Mouse (Mus musculus) hindbrain, postnatal 0 days (tissue): ENCODE measurements at regions not wholly inside any gene's neighbourhood (a gene's known extent, or its start where the extent isn't known, plus 50 kb on each side); places are given as distances from the start of the nearest gene placed in this dataset.

ENCODE experiments used
- ATAC-seq: fragments of 200-750 bp; cut with Nextera tagmentation; 2 replicates; pipeline ENCODE4 v1.8.0; 2017; ENCODE audit warnings: mild to moderate bottlenecking, moderate TSS enrichment, moderate library complexity
- DNase-seq: peaks from one replicate; pipeline ENCODE4 v3.0.0-alpha.2; 2015; ENCODE audit warnings: low spot score
- H3K27ac ChIP-seq: fragments of 300-500 bp; sonication (generic); 2 replicates; pipeline ENCODE4 v1.5.1; 2014; ENCODE audit warnings: mild to moderate bottlenecking
- H3K27me3 ChIP-seq: fragments of 300-500 bp; sonication (generic); 2 replicates; pipeline ENCODE4 v1.6.1; 2014; ENCODE audit warnings: low read length, mixed read lengths; ENCODE audit not compliant: insufficient read depth
- H3K36me3 ChIP-seq: fragments of 300-500 bp; sonication (generic); 2 replicates; pipeline ENCODE4 v1.6.1; 2014; ENCODE audit warnings: low read length, mixed read lengths; ENCODE audit not compliant: insufficient read depth
- H3K4me1 ChIP-seq: fragments of 300-500 bp; sonication (generic); 2 replicates; pipeline ENCODE4 v1.6.1; 2014; ENCODE audit warnings: antibody characterized with exemption, low read length, mixed read lengths; ENCODE audit not compliant: insufficient read depth
- H3K4me2 ChIP-seq: fragments of 300-500 bp; sonication (generic); 2 replicates; pipeline ENCODE4 v1.6.1; 2014; ENCODE audit warnings: low read depth, mild to moderate bottlenecking, low read length, moderate library complexity, mixed read lengths
- H3K4me3 ChIP-seq: fragments of 300-500 bp; sonication (generic); 2 replicates; pipeline ENCODE4 v1.5.1; 2014; ENCODE audit warnings: low read length
- H3K9ac ChIP-seq: fragments of 300-500 bp; sonication (generic); replicated peaks from 2 replicates; pipeline ENCODE4 v1.6.1; 2014; ENCODE audit warnings: mild to moderate bottlenecking, low read length, moderate library complexity, mixed read lengths
- H3K9me3 ChIP-seq: fragments of 300-500 bp; sonication (generic); 2 replicates; pipeline ENCODE4 v1.6.1; 2016; ENCODE audit warnings: low read length, mixed read lengths
- CTCF ChIP-seq: IDR thresholded peaks from 2 replicates; pipeline ENCODE4 v1.5.1; 2016; ENCODE audit warnings: antibody characterized with exemption, control low read depth, low read depth
- WGBS: fragments of 180-500 bp; shearing (Covaris S2); extraction: QIAGEN DNeasy Blood & Tissue Kit; methylation state at CpG from one replicate; pipeline ENCODE4 v1.1.7; 2014; 5-methylcytosine and 5-hydroxymethylcytosine counted together

DNA sequence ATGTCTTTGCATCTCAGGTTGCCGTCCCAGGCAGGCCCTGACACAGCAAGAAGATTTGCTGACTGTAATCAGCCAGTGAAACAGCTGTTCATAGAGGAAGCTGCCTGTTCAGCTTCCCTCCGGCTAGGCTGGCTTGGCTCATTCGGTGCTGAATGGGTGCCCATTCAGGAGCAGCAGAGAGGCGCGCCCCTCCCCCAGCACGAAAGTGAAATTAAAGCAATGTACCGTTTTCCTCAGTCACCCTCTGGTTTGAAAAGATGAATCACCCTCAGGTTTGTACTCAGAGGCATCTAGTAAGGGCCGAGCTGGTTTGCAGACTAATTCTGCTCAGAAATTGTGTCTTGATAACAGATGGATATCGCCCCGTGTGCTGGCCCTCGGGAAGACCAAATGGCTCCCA lies 251.7 kb downstream of the Hhipl2 start:
- H3K27ac ChIP-seq: no peak overlapping the region
- 0 out of 2 replicates have a peak overlapping the region, but pooled peaks have one; percentile 10 for H3K4me2 ChIP-seq
- peaks cover 9% of the 10 kb centered on the region; the same call in 1 of the 2 replicates for H3K4me1 ChIP-seq
- H3K36me3 ChIP-seq: no peaks in the 10 kb centered on the region
- no peak for TF ChIP-seq CTCF
- no peak overlapping the region for H3K9ac ChIP-seq
- WGBS: 49% methylated on average over 11 of the region's 11 CpGs
- DNase-seq (peak; percentile 52), ATAC-seq (peak; percentile 70; the same call in 1 of the 2 replicates)
- H3K27me3 ChIP-seq: no peaks in the 10 kb centered on the region
- H3K9me3 ChIP-seq: no peaks in the 10 kb centered on the region
- no peak overlapping the region for H3K4me3 ChIP-seq

DNA sequence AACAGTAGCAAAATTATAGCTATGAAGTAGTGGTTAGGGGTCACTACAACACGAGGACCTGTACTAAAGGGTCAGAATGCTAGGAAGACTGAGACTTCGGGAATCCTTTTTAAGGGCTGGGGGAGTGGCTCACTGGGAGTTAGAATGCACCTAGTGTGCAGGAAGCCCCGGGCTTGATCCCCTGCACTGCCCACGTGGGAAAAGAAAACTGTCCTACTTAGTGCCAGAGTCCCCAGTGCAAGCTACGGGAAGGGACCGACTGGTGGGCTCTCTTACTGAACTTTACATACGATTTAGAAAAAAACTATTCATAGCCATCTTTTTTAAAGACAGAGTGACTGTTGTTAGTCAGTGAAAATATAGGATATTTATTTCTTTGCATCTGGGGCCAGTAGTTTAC lies 252.5 kb downstream of the Hhipl2 start:
- Histone ChIP-seq H3K27me3 (no peaks in the 10 kb centered on the region), H3K9me3 (no peaks in the 10 kb centered on the region), H3K4me1 (peaks cover 9% of the 10 kb centered on the region; the same call in 1 of the 2 replicates), H3K27ac (no peak overlapping the region), H3K9ac (no peak overlapping the region), H3K4me3 (no peak overlapping the region), H3K4me2 (no peak overlapping the region), H3K36me3 (no peaks in the 10 kb centered on the region)
- 76% methylated on average over 7 of the region's 7 CpGs for WGBS
- no peak for TF ChIP-seq CTCF
- DNase-seq (no peak), ATAC-seq (no peak)

DNA sequence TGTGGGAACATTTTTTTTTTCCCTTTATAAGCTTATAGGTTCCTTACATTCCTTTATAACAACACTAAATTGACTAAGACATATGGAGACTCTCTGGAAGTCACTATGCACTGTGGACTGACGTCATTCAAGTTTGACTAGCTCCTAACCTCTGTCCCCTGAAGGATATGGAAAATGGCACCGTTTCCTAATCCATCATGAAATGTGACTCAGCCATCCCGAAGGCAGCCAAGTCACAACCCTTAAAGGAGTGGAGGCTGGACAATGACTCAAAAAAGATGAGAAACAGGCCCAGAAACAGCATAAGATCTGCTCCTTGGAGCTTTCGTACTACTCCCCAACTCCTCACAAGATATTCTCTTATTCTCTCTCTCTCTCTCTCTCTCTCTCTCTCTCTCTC lies 253.5 kb downstream of the Hhipl2 start:
- no peaks in the 10 kb centered on the region for H3K36me3 ChIP-seq
- H3K27me3 ChIP-seq: no peaks in the 10 kb centered on the region

DNA sequence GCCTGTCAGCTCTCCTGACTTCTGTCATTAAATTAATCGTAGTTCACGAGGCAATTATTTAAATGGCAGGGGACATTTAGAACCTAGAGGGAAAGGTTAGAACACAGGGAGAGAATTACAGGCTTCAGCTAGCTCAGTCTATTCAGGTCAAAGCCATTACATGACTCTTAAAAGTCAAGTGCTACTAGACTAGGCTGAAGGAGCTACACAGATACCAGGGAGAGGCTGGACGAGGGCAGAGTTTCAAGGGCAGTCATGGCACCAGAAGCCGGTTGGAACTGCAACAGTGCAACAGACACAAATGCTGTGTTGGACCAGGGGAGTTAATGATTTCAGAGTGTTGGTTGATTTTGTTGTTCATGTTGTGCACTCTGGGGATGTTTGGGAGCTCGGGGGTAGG lies 254.5 kb downstream of the Hhipl2 start:
- Histone ChIP-seq H3K27ac (no peak overlapping the region), H3K4me2 (no peak overlapping the region), H3K9me3 (no peaks in the 10 kb centered on the region), H3K9ac (no peak overlapping the region), H3K4me1 (peaks cover 9% of the 10 kb centered on the region; the same call in 1 of the 2 replicates), H3K27me3 (no peaks in the 10 kb centered on the region), H3K4me3 (no peak overlapping the region), H3K36me3 (no peaks in the 10 kb centered on the region)
- no peak for ATAC-seq
- TF ChIP-seq CTCF: no peak
- WGBS: 89% methylated on average over 5 of the region's 5 CpGs
- no peak for DNase-seq

More for the DNA sequence above, 253.5 kb downstream of the Hhipl2 start:
- H3K4me2 ChIP-seq: no peak overlapping the region
- H3K4me1 ChIP-seq: peaks cover 9% of the 10 kb centered on the region; the same call in 1 of the 2 replicates
- no peak overlapping the region for H3K4me3 ChIP-seq
- H3K9me3 ChIP-seq: no peaks in the 10 kb centered on the region
- H3K9ac ChIP-seq: no peak overlapping the region
- DNase-seq (no peak), ATAC-seq (no peak)
- no peak overlapping the region for H3K27ac ChIP-seq
- WGBS: 85% methylated on average over 4 of the region's 4 CpGs
- TF ChIP-seq CTCF: no peak

DNA sequence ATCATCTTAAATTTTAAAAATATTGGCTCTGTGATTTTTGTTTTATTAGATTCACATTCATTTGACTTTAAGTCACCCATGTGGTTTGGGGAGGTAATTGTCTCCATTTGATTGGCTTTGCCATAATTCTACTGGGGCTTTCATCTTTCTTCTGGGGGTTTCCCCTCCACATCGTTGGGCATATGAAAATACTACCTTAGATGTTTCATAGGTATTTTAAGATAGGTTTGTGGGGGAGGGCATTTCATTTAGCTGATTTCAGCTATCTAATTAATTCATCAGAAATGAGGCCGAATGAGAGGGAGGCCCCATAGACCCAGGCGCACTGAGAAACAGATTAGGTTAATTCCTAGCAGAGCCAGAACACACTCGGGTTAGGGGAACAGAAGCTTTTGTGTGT lies 259.6 kb downstream of the Hhipl2 start:
- Histone ChIP-seq H3K27me3 (no peaks in the 10 kb centered on the region), H3K4me2 (no peak overlapping the region), H3K9ac (no peak overlapping the region), H3K9me3 (no peaks in the 10 kb centered on the region), H3K4me3 (no peak overlapping the region), H3K36me3 (no peaks in the 10 kb centered on the region), H3K4me1 (no peaks in the 10 kb centered on the region), H3K27ac (no peak overlapping the region)
- WGBS: 83% methylated on average over 4 of the region's 4 CpGs
- DNase-seq (peak; percentile 7), ATAC-seq (no peak)
- TF ChIP-seq CTCF: no peak

DNA sequence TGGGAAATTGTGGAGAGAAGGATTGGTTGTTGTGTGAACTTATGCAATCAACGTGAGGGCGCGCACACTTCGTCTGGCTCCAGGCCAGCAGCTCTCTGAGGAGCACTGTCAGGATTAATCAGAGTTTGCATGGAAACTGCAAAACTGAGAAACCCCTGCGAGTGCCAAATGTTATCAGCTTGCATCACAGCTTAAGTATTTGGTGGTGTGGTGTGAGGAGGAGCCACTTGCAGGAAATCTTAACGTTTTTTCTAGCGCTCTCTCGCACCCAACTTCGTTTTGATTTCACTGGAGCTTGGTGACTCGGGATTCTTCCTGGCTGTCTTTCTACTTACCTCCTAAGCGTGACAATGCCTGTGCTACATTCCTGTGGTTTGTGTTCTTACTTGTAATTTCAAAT lies 261.9 kb downstream of the Hhipl2 start:
- no peaks in the 10 kb centered on the region for H3K9me3 ChIP-seq
- H3K27me3 ChIP-seq: no peaks in the 10 kb centered on the region
- peak; percentile 63 for DNase-seq
- H3K27ac ChIP-seq: no peak overlapping the region
- H3K4me3 ChIP-seq: no peak overlapping the region
- ATAC-seq: no peak
- H3K36me3 ChIP-seq: no peaks in the 10 kb centered on the region
- H3K4me2 ChIP-seq: no peak overlapping the region
- no peak for TF ChIP-seq CTCF
- no peaks in the 10 kb centered on the region for H3K4me1 ChIP-seq
- WGBS: 50% methylated on average over 11 of the region's 11 CpGs
- no peak overlapping the region for H3K9ac ChIP-seq

DNA sequence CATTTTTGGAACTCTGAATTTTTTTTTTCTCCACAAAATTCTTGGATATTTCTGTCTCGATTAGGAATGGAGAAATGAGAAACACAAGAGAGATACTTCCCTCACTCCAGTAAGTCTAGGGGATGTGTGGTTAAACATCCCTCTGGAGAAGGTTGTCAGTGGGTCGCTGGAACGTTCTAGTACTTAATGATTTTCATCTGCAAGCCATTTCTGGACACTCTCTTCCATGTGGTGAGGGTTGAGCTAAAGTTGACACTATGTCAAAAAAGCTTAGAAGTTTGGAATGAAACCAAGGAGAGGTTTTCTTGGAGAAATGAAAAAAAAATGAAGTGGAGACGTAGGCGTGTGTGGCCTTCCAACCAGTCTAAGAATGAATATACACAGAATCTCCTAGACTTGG lies 268.0 kb downstream of the Hhipl2 start:
- ATAC-seq: no peak
- no peaks in the 10 kb centered on the region for H3K27me3 ChIP-seq
- H3K4me3 ChIP-seq: no peak overlapping the region
- no peaks in the 10 kb centered on the region for H3K36me3 ChIP-seq
- no peaks in the 10 kb centered on the region for H3K9me3 ChIP-seq
- no peak for DNase-seq
- no peak for TF ChIP-seq CTCF
- no peaks in the 10 kb centered on the region for H3K4me1 ChIP-seq
- no peak overlapping the region for H3K4me2 ChIP-seq
- H3K9ac ChIP-seq: no peak overlapping the region
- H3K27ac ChIP-seq: no peak overlapping the region
- 92% methylated on average over 5 of the region's 5 CpGs for WGBS
